Mouse (Mus musculus) liver, adult 2 months (tissue): ENCODE data around the gene D930048N14Rik.

Experiments
- CTCF ChIP-seq: fragments of 200-500 bp; IDR thresholded peaks from 2 replicates; pipeline ENCODE4 v1.5.1; 2011; ENCODE audit warnings: low read depth, low read length, control low read depth
- POLR2A ChIP-seq: fragments of 200-500 bp; IDR thresholded peaks from 2 replicates; pipeline ENCODE4 v1.6.1; 2011; ENCODE audit warnings: low read length, control low read depth; ENCODE audit not compliant: insufficient read depth; ENCODE audit errors: extremely low read depth

DNA sequence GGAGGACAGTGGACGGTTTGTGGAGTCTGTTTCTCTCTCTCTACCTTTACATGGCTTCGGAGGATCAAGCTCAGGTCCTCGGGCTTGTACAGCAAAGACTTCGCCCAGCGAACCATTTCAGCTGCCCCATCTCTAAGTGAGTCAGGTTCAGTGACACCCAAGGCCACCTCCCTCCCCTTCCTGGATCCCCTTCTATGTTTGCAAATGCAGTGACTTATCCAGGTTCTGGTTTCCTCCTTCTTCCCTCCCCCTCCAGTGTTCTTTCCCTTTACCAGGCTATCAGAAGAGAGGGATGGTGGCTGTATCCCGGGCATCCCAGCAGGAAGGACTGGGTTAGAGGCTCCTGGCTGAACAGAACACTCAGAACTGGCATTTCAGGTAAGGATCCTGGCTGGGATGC, 3.0 kb downstream of the D930048N14Rik start:
- TF ChIP-seq POLR2A (no peak), CTCF (no peak)
